Mouse (Mus musculus): Measurements from ENCODE around the gene Lrrc63.
A peak's percentile ranks its signal among the peaks of the same experiment; 100 is the strongest.

Lrrc63 gene

DNA sequence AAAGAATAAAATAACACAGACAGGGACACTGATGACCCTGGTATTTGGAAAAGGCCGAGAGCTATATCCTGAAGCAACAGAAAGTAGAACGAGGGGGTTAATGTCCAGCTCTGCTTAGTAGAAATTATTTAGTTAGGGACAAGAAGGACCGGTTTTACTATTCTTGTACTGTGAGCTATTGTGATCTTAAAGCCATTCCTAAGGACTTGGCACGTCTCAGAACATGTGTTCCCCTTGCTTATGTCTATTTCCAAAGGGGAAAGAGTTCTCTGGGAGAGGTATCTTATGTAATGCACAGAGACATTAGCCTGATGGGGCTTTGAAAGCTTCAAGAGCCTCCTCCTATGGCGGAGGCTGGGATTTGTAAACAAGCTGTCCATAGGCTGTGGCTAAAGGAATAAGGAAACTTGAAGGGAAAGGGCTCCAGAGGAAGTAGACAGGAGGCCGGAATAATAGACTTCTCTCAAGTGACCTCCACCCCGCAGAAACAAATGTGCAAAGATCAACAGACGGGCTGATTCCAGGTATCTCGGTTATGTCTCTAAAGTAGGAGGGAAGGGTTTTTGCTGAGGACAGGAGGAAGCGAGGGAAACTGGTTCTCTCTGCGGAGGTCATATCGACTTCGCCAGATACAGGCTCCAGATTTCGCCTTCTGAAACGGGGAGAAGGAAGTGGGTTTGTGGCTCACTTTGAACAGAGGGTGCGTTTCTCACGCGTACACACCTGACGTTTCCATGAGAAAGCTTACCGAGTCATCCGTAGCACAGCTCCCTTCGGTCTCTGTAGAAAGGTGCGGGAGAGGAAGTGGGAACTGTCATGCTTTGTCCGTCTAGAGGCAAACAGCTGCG, 5.7 kb upstream of the Lrrc63 start:
- DNase-seq (ENCODE audit: low spot score), result no peak

DNA sequence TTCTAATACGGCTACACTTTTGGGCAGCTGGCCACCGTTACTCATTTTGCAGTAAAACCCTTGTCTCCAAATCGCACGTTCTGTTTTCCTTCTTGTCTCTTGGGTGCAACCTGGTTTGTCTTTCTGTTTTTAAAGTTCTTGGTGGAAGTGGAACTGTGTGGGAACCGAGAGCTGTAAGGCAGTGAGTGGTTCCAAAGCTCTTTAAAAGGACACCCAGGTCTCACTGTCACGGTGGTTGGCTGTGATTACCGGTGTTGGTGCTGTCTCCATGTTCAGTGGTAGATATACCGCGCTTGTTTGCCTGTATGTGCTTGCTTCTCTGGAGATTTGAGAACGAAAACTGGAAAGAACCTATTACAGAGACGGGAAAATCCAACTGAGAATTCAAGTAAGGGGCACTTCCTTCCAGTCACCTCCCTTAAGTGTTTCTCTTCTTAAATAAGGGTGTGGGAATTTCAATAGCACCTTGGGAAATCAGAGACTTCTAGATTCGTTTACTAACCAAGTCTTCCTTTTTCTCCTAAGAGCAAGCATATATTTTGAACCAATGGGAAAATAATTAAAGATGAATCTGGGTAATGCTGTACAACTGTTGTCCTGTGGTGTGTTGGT, 749 bp upstream of the Lrrc63 start:
- no peak for DNase-seq (ENCODE audit: low spot score)

DNA sequence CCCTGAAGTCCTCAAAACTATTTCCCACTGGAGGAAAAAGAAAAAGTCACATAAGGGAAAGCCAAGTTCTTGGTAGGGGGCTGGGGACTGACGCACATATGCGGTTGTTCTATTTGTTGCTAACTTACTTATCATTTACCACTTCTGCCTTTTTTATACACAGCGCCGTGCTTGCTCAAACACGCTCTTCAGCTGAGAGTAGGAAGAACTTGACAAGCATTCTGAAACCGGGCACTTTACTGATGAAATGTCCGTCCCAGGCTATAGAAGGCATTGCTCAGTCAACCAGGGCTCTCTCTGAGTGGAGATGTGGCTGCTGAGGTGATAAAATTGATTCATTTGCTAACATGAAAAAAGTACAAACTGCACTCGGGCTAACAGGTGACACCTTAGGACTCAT, 9.0 kb downstream of the Lrrc63 start:
- DNase-seq (ENCODE audit: low spot score), result no peak

DNA sequence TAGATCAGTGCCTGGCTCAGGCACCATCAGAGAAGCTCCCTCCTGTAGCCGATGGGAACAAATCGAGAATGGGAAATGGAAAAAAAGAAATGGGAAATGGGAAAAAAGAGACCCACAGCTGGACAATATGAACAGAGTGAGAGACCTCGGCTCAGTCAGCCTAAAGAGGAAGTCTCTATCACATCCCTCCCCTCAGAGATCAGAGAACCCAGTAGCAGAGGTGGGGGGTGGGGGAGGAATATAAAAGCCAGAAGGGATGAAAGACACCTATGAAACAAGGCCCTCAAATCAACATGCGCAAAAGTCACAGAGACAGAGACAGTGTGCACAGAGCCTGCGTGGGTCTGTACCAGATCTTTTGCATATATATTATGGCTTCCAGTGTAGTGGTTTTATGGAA, 27.7 kb downstream of the Lrrc63 start:
- DNase-seq (ENCODE audit: low spot score), result no peak

DNA sequence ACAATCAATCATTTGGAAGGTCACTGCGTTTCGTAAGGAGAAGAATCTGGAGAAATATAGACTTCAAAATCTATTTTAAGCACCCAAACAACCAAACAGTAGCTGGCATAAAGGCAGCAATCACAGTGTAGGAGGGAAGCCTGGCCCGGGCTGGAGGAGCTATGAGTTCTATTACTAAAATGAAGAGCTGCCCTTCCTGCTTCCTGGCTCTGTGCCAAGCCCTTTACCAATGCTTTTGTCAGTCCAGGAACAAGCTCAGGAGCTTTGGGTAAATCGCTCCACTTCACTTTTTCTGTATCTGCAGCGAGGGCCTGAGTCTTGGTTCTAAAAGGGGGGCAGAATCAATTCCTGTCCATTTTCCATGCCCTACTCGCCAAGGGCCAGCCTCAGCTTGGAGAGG, 52.7 kb downstream of the Lrrc63 start:
- no peak for DNase-seq (ENCODE audit: low spot score)

DNA sequence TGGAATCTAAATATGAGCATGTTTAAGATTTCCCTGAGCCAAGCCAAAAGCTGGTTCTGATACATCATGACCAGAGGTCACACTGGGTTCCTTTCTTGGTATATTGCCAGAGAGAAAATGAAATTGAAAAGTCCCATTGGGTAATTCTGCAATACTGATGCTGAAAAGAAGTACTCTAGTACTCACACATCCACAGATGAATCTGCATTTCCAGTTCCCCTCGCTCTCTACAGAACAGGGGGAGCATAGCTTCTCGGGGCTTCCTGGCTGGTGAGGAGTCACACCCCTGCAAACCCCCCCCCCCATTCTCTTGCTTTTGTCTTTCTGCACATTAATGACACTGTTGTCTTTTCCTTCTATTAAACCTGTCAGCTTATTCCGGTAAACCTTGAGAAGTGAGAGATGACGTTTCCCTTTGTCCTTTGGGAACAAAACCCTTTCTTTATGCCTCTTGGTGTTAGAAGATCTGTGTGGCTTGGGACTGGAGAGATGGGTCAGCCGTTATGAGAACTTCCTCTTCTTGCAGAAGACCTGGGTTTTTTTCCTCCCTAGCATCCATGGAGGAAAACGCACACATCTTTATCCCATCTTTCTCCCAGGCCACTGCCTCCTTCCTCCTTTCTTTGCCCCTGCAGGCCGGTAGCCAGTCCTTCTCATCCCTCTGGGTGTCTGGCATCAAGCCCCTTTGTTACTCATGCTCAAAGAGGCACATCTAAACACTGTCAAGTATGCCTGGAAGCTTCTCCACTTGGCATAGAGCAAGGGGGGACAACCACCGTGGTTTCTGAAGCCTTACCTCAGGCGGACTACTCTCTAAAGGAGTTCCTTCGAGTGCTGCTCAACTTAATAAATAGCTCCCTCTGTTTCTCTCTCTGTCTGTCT, 55.1 kb downstream of the Lrrc63 start:
- no peak for DNase-seq (ENCODE audit: low spot score)

DNA sequence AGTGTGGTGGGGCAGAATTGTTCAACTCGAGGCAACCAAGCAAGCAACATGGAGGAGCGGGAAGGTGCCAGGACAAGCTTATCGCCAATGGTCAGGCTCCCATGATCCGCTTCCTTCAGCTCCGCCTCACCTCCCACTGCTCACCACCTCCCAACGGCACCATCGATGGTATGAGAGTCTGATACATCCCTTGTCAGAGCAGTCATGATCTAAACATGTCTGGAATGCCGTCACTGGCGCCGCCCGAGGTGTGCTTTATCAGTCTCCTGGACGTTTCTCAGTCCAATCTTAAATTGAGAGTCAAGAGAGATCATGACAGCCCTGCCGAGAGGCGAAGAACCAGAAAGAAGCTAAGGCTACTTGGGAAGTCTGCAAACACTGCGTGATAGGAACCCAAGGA, 59.6 kb downstream of the Lrrc63 start:
- no peak for DNase-seq (ENCODE audit: low spot score)

DNA sequence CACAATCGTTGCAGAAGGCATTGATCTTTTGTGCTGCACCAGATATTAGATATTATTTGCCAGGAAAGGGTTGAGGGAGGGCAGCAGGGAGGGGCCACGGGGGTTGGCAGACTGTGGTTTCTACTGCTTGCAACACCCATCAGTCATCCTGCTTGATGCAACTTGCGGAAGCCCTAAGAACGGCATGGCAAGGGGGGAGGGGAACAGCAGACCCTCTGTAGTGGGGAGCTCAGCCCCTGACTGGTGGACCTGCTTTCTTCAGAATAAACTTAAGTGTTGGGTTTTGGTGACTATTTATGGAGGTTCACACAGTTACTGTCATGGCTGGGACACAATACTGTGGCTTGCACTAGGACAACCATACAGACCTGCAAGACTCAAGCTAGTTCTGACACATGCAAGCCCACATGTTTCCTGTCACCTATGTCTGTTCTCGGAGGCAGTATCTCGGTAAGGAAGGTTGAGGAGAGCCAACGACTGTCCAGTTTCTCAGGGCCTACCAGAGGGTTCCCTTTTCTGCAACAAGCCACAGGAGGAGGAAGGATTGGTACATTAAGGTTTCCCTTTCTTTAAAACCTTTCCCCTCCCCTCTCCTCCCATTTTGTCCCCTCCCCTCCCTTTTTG, 61.2 kb downstream of the Lrrc63 start:
- DNase-seq (ENCODE audit: low spot score), result no peak

DNA sequence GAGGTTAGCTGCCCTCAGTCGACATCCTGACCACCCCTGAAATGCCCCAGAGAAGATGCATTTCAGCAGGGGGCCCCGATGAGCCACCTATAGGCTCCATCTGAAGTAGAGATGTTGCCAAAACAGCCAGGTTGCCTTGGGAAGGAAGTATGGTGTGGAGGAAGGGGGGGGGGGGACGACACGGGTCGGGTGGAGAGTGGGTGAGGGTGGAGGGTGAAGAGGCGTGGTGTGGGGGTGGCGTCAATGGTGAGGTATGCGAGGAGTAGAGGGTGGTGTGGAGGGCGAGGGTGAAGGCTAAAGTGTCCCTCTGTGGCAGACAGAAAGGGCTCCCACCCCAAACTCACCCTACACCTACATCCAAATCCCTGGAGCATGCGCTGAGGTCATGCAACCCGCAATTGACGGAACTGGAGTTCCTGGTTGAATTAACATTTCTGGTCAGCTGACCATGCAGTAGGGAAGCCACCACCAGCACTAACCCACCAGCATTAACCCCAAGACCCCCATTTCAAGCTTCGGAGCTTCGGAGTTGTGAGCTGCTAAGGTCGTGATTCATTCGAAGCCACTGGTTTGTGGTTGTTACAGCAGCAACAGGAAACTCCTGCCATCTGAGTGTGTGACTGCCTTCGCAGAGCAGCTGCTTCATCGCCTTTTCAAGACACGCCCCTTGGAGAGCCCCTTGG, 62.1 kb downstream of the Lrrc63 start:
- DNase-seq (ENCODE audit: low spot score), result no peak

DNA sequence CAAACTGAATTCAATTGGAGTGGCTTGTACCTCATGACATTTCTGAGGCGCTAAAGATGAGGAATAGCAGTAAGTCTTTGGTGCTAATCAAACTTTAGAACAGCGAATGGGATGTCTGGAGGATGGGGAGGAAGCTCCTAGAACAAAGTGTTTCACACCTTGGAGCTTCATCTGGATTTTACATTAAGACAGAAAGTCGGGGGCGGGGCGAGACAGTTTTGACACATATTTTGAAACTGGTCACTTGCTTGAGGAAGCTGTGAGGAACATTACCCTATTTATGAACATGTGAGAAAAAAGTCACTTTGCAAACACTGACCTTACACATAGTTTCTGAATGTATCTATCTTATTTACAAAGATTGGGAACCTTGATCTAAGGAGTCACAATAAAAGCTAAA, 65.5 kb downstream of the Lrrc63 start:
- no peak for DNase-seq (ENCODE audit: low spot score)

DNA sequence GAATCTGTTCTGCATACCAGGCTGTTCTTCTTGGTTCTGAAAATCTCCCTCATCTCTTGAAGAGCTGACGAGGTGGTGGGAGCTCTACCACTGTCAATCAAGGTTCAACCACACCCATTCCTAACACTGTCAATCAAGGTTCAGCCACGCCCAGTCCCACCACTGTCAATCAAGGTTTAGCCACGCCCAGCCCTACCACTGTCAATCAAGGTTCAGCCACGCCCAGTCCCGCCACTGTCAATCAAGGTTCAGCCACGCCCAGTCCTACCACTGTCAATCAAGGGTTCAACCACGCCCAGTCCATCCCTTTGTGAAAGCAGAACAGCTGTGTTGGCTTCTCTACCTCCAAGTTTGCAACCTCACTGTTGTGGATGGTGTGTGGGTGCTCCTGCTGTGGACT, 66.2 kb downstream of the Lrrc63 start:
- no peak for DNase-seq (ENCODE audit: low spot score)

DNA sequence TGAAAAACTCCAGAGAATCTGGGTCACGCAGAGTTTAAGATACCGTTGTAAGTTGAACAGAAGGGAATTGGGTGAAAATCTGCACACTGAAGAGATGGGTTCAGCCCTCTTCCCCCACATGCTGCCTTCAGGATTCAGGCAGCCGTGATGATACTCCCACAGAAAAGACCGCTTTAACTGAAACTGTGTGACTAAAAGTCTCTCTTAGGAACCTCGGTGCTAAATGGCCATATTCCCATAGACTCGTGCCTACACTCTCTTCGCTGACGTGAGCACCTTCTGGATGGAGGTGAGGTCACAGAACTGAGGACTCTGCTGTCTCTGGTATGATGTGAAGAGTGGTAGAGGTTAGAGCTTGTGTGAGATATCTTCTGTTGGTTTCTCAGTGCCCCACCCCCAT, 66.7 kb downstream of the Lrrc63 start:
- DNase-seq (ENCODE audit: low spot score), result no peak

DNA sequence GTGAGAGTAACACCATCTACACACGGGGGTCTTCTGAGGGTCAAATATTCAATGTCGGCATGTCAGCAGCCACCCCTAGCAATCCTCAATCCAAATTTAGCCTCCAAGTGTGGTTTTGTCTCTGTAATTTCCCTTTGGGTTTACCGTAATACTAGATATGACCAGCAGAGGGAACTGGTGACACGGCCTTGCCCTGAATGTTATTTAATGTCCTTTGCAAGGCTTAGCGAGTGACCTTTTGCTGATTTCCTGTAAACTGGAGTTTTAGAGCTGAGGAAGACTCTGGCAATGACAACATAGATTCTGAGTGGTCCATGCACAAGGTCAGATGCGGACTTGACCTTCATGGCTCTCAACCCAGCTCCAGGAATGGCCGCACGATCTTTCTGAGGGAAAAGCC, 70.1 kb downstream of the Lrrc63 start:
- DNase-seq (ENCODE audit: low spot score), result peak; percentile 30

DNA sequence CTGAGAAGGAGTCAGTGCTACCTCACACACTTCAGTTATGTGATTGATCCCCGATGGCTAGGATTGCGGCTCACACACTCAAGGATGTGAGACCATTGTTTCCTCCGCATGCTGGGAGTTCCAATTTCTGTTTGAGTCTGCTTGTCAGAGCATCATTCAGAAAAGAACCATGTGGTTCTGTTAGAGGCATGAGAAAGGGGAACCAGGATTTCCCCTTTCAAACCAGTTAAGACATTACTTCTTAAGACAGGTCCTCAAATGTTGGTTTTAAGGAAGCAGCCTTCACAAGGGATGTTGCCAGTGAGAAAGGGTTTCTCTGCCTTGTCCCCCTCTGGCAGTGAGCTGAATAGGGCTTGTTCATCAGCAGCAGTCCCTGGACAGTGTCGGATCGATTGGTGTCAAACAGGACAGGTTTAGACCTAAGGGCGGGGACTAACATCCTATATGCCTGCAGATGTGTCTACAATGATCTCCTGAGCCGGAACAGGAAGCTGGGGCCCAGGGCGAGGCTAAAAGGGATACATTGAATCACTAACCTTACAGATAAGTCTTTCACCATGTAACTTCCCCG, 73.7 kb downstream of the Lrrc63 start:
- no peak for DNase-seq (ENCODE audit: low spot score)

DNA sequence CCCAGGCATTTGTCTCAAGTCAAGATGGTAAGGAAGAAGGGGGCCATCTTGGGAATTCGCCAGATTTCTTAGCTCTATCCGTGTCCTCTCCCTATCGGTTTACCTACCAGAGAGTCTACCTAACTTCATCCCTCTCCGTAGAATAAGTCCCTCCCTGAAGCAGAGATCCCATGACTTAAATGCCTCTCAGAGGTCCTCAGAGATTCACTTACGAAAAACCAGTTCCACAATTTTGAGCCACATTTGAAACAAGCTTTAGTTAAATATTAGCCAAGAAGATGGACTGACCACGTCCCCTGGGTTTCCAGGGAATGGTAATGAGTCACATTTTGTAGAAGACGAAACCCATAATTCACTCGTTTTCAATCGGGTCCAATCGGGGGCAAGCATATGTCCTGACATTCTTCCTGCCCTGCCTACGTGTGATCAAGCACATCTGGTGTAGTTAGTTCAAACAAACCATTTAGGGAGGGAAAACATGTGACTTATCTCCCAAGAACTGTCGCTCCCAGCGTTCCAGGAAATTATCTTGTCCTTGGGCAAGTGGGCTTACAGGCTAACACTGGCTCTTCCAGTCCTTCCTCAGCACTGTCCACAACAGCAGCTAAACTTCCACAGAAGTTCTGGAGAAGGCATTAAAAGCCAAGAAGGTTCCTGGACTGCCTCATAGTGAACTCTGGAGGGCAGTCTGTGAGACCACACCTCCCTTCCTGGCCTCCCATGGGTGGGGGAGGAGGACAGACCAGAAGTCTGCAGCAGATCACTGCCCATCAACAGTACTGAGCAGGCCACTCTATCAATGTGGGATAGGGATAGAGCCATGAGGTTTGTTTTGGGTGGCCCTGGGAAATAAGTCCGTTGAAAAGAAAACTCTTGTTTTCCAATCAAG, 76.0 kb downstream of the Lrrc63 start:
- no peak for DNase-seq (ENCODE audit: low spot score)

DNA sequence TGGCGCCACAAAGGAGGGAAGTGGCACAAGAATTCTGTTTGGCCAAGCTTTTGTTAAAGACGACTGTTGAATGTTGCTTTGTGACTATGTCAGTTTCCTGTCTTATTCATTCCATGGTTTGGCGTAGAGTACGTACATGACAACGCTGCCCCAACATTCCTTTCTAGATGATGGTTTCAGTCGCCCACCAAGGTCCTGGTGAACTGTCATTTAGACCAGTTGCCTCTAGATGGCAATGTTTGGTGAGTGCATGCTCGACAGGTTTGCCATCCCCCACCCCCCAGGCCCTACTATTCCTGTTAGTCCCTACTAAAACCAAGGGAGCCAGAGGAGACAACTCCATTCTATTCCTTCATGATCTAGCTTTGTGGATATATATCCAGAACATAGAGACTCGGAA, 78.2 kb downstream of the Lrrc63 start:
- DNase-seq (ENCODE audit: low spot score), result no peak

DNA sequence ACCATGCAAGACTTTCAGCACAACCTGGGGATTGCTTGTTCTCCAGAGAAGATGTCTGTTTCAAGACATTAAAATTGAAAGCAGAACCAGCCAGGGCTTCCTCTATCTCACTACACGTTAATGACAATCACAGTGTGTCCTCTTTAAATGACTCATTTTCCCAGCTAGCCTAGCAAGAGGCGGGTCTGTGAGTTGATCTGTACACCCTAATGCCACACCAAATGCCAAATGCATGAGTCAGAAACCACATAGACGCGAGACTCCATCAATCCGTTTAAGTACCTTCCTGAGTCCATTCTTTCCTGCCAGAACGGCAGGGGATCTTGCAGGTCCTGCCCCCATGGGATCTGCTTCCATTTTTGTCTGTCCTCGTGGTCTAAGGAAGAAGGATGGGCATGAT, 85.5 kb downstream of the Lrrc63 start:
- DNase-seq (ENCODE audit: low spot score), result no peak

DNA sequence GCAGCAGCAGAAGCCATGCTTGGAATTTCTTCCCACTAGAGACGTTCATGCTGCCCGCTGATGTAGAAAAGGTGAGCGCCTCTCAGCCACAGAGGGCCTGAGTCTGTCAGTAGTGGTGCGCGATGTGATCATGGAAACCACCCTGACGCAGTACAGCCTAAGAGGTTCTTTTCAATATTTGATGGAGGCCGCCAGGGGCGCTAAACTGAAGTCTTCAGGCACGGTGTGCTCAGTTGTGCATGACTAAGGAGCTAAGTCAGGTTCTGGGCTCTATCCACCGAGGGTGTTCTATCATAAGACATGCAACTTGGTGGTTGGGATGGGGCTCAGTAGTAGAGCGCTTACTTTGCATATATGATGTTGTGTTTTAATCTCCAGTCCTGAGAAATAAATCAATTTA, 95.2 kb downstream of the Lrrc63 start:
- DNase-seq (ENCODE audit: low spot score), result no peak
